Mouse (Mus musculus) gastrocnemius, postnatal 25 days (tissue): Measurements from ENCODE around the gene Sit1. TPM values are rescaled to one million over a fixed set of nuclear protein-coding genes. Genes with fewer than 3 reads are reported as not detected.
"Not testable (repeated sequence)": the region's sequence is repeated elsewhere in the genome, so short reads cannot be mapped to it uniquely, and the experiment has no call there.

Experiments
- DNase-seq: peaks from one replicate; pipeline ENCODE4 v3.0.0; 2022
- total RNA-seq, 2 experiments: library from RNA; stranded (reverse); gene quantifications; 1 replicate in 1 of 2; 2 replicates in 1 of 2; pipeline ENCODE4 v1.2.3; 2021

The Sit1 gene
- total RNA-seq, 2 experiments from 2014 or later, result not detected

GRCm38 (mm10) chr4:43499407-43500333, 16.1 kb upstream of the Sit1 start, which contains the start of gene Arhgef39:
Gene Arhgef39 (minus strand): TSS chr4:43499695.
- peak; percentile 76 for DNase-seq

GRCm38 (mm10) chr4:43498983-43499382, 15.4 kb upstream of the Sit1 start:
- DNase-seq, result no peak

- DNase-seq, result no peak
These were observed 14.4 kb upstream of the Sit1 start for GRCm38 (mm10) chr4:43497946-43498345.

- DNase-seq, result no peak
These were observed 13.9 kb upstream of the Sit1 start for GRCm38 (mm10) chr4:43497405-43497804.

- no peak for DNase-seq
These were observed 13.1 kb upstream of the Sit1 start for GRCm38 (mm10) chr4:43496587-43496986.

- no peak for DNase-seq
These were observed 10.3 kb upstream of the Sit1 start for GRCm38 (mm10) chr4:43493846-43494240.

GRCm38 (mm10) chr4:43493186-43493845, 9.8 kb upstream of the Sit1 start:
- peak; percentile 92 for DNase-seq

- peak; percentile 95 for DNase-seq
These were observed 9.3 kb upstream of the Sit1 start, which contains the start of gene Ccdc107 for GRCm38 (mm10) chr4:43492821-43493185. Gene Ccdc107 (plus strand): TSS chr4:43492900.

- DNase-seq, result no peak
These were observed 8.7 kb upstream of the Sit1 start for GRCm38 (mm10) chr4:43492101-43492820.

GRCm38 (mm10) chr4:43490801-43491200, 7.3 kb upstream of the Sit1 start:
- DNase-seq, result no peak

GRCm38 (mm10) chr4:43489611-43490010, 6.1 kb upstream of the Sit1 start:
- DNase-seq, result no peak

GRCm38 (mm10) chr4:43485666-43486065, 2.1 kb upstream of the Sit1 start:
- not testable (repeated sequence) for DNase-seq

GRCm38 (mm10) chr4:43482591-43482990, 943 bp downstream of the Sit1 start:
- DNase-seq, result peak; percentile 47

GRCm38 (mm10) chr4:43481894-43482456, 1.6 kb downstream of the Sit1 start:
- no peak for DNase-seq

- no peak for DNase-seq
These were observed 2.5 kb downstream of the Sit1 start for GRCm38 (mm10) chr4:43480985-43481384.

GRCm38 (mm10) chr4:43478906-43479832, 4.4 kb downstream of the Sit1 start:
- DNase-seq, result no peak

- no peak for DNase-seq
These were observed 5.0 kb downstream of the Sit1 start for GRCm38 (mm10) chr4:43478534-43478858.

GRCm38 (mm10) chr4:43477857-43478533, 5.5 kb downstream of the Sit1 start:
- DNase-seq, result peak; percentile 86

- DNase-seq, result no peak
These were observed 6.9 kb downstream of the Sit1 start for GRCm38 (mm10) chr4:43476604-43477003.

- no peak for DNase-seq
These were observed 9.9 kb downstream of the Sit1 start for GRCm38 (mm10) chr4:43473636-43474035.

GRCm38 (mm10) chr4:43470301-43470700, 13.2 kb downstream of the Sit1 start:
- no peak for DNase-seq
